Mouse (Mus musculus) heart, embryonic 11.5 days (tissue): ENCODE results near the gene Nop9. TPM values are rescaled to one million over a fixed set of nuclear protein-coding genes. Genes with fewer than 3 reads are reported as not detected.
"Not testable (repeated sequence)": the region's sequence is repeated elsewhere in the genome, so short reads cannot be mapped to it uniquely, and the experiment has no call there.

Experiments used
- ATAC-seq: fragments of 200-750 bp; cut with Nextera tagmentation; replicated peaks from 2 replicates; pipeline ENCODE4 v1.8.0; 2017; ENCODE audit warnings: moderate library complexity; ENCODE audit not compliant: insufficient number of reproducible peaks, low FRiP score, low TSS enrichment
- H3K27ac ChIP-seq: fragments of 300-500 bp; sonication (generic); 2 replicates; pipeline ENCODE4 v1.5.1; 2014; ENCODE audit warnings: mild to moderate bottlenecking, low read depth, low read length
- H3K27me3 ChIP-seq: fragments of 300-500 bp; sonication (generic); 2 replicates; pipeline ENCODE4 v1.6.1; 2014; ENCODE audit warnings: mild to moderate bottlenecking, low read length, mixed read lengths; ENCODE audit not compliant: control insufficient read depth, insufficient read depth
- H3K36me3 ChIP-seq: fragments of 300-500 bp; sonication (generic); 2 replicates; pipeline ENCODE4 v1.6.1; 2014; ENCODE audit warnings: mild to moderate bottlenecking, low read length, moderate library complexity, mixed read lengths; ENCODE audit not compliant: control insufficient read depth, insufficient read depth
- H3K4me1 ChIP-seq: fragments of 300-500 bp; sonication (generic); 2 replicates; pipeline ENCODE4 v1.6.1; 2014; ENCODE audit warnings: low read length; ENCODE audit not compliant: control insufficient read depth, insufficient read depth
- H3K4me2 ChIP-seq: fragments of 300-500 bp; sonication (generic); 2 replicates; pipeline ENCODE4 v1.6.1; 2014; ENCODE audit warnings: mild to moderate bottlenecking, moderate library complexity
- H3K4me3 ChIP-seq: fragments of 300-500 bp; sonication (generic); 2 replicates; pipeline ENCODE4 v1.5.1; 2014; ENCODE audit warnings: low read depth, low read length
- H3K9ac ChIP-seq: fragments of 300-500 bp; sonication (generic); 2 replicates; pipeline ENCODE4 v1.6.1; 2014; ENCODE audit warnings: mild to moderate bottlenecking, low read depth, low read length, moderate library complexity
- H3K9me3 ChIP-seq: fragments of 300-500 bp; sonication (generic); replicated peaks from 2 replicates; pipeline ENCODE4 v1.6.1; 2016; ENCODE audit warnings: low read length; ENCODE audit not compliant: control insufficient read depth
- WGBS: fragments of 180-500 bp; shearing (Covaris S2); extraction: QIAGEN DNeasy Blood & Tissue Kit; methylation state at CpG from one replicate; pipeline ENCODE4 v1.1.7; 2014; ENCODE audit not compliant: insufficient replicate concordance; 5-methylcytosine and 5-hydroxymethylcytosine counted together
- polyA plus RNA-seq: library from polyadenylated mRNA; unstranded; fragments of >200 nt; fragmentation: Nextera tagmentation; extraction: Ambion mirVana; gene quantifications from 2 replicates; pipeline ENCODE4 v1.2.1, GENCODE M21; 2014

Nop9 gene
- polyA plus RNA-seq, 1 experiment from 2014 or later, result 25.1 TPM

GRCm38 (mm10) chr14:55757566-55757965, 12.1 kb downstream of the Nop9 start:
- H3K4me3 ChIP-seq, result no peak overlapping the region
- WGBS, result 33% methylated on average over 6 of the region's 6 CpGs
- H3K4me2 ChIP-seq, result peak overlapping the region; percentile 48

GRCm38 (mm10) chr14:55758363-55758784, 12.9 kb downstream of the Nop9 start, which contains the start of gene Cideb:
Gene Cideb, minus strand, starts transcription at chr14:55758458.
- no peak for ATAC-seq
- WGBS, result 13% methylated on average over 8 of the region's 8 CpGs
- Histone ChIP-seq H3K4me1 (peaks cover 12% of the 10 kb centered on the region), H3K4me3 (no peak within 1 kb of the TSS), H3K27me3 (peaks cover 13% of the 10 kb centered on the region), H3K36me3 (peaks cover 16% of the 10 kb centered on the region), H3K9ac (no peak within 1 kb of the TSS), H3K4me2 (peak within 1 kb of the TSS; percentile 48), H3K9me3 (no peaks in the 10 kb centered on the region), H3K27ac (0 out of 2 replicates have a peak within 1 kb of the TSS, but pooled peaks have one; percentile 29)

More at GRCm38 (mm10) chr14:55757566-55757965, 12.1 kb downstream of the Nop9 start:
- 0 out of 2 replicates have a peak overlapping the region, but pooled peaks have one; percentile 29 for H3K27ac ChIP-seq
- peaks cover 13% of the 10 kb centered on the region for H3K27me3 ChIP-seq
- no peak overlapping the region for H3K9ac ChIP-seq
- H3K4me1 ChIP-seq, result peaks cover 7% of the 10 kb centered on the region
- no peaks in the 10 kb centered on the region for H3K9me3 ChIP-seq
- peaks cover 24% of the 10 kb centered on the region for H3K36me3 ChIP-seq
- no peak for ATAC-seq

GRCm38 (mm10) chr14:55760156-55760555, 14.7 kb downstream of the Nop9 start:
- ATAC-seq, H3K4me3 ChIP-seq, H3K9ac ChIP-seq, H3K9me3 ChIP-seq, H3K27ac ChIP-seq, H3K36me3 ChIP-seq: not testable (repeated sequence)
- WGBS, result 0% methylated on average over 6 of the region's 6 CpGs
- peaks cover 19% of the 10 kb centered on the region for H3K27me3 ChIP-seq
- H3K4me2 ChIP-seq, result peak overlapping the region; percentile 56
- H3K4me1 ChIP-seq, result peaks cover 17% of the 10 kb centered on the region

- peak within 1 kb of the TSS; percentile 74 for H3K9ac ChIP-seq
- H3K9me3 ChIP-seq, result no peaks in the 10 kb centered on the region
- no peak within 1 kb of the TSS for H3K27ac ChIP-seq
- no peak for ATAC-seq
- H3K4me1 ChIP-seq, result peaks cover 17% of the 10 kb centered on the region
- 64% methylated on average over 6 of the region's 6 CpGs for WGBS
- H3K4me3 ChIP-seq, result peak within 1 kb of the TSS; percentile 50
- peaks cover 20% of the 10 kb centered on the region for H3K27me3 ChIP-seq
- no peaks in the 10 kb centered on the region for H3K36me3 ChIP-seq
- H3K4me2 ChIP-seq, result peak within 1 kb of the TSS; percentile 97
Measured at GRCm38 (mm10) chr14:55761163-55761562, 15.7 kb downstream of the Nop9 start, which contains the start of gene Ltb4r2. Gene Ltb4r2, plus strand, starts transcription at chr14:55761428.

GRCm38 (mm10) chr14:55762001-55762821, 16.7 kb downstream of the Nop9 start:
- peaks cover 17% of the 10 kb centered on the region for H3K4me1 ChIP-seq
- H3K4me3 ChIP-seq, result peak overlapping the region; percentile 50
- H3K27ac ChIP-seq, result no peak overlapping the region
- no peaks in the 10 kb centered on the region for H3K9me3 ChIP-seq
- H3K27me3 ChIP-seq, result peaks cover 24% of the 10 kb centered on the region
- H3K9ac ChIP-seq, result peak overlapping the region; percentile 74
- H3K4me2 ChIP-seq, result peak overlapping the region; percentile 97
- ATAC-seq, result peak; percentile 55
- no peaks in the 10 kb centered on the region for H3K36me3 ChIP-seq
- under 1% methylated on average over 76 of the region's 77 CpGs for WGBS

- Histone ChIP-seq H3K27ac (0 out of 2 replicates have a peak overlapping the region, but pooled peaks have one; percentile 50), H3K4me1 (peaks cover 14% of the 10 kb centered on the region), H3K4me3 (no peak overlapping the region), H3K9ac (no peak overlapping the region), H3K27me3 (peaks cover 26% of the 10 kb centered on the region), H3K36me3 (no peaks in the 10 kb centered on the region), H3K9me3 (no peaks in the 10 kb centered on the region), H3K4me2 (peak overlapping the region; percentile 97)
- ATAC-seq, result no peak
- 27% methylated on average over 7 of the region's 7 CpGs for WGBS
Measured at GRCm38 (mm10) chr14:55763166-55763565, 17.7 kb downstream of the Nop9 start.

- ATAC-seq, result no peak
- Histone ChIP-seq H3K27me3 (peaks cover 38% of the 10 kb centered on the region), H3K36me3 (no peaks in the 10 kb centered on the region), H3K4me2 (no peak within 1 kb of the TSS), H3K9me3 (no peaks in the 10 kb centered on the region), H3K4me1 (peaks cover 11% of the 10 kb centered on the region), H3K4me3 (no peak within 1 kb of the TSS), H3K9ac (no peak within 1 kb of the TSS), H3K27ac (no peak within 1 kb of the TSS)
- WGBS, result 72% methylated on average over 4 of the region's 4 CpGs
Measured at GRCm38 (mm10) chr14:55765696-55766095, 20.2 kb downstream of the Nop9 start, which contains the start of gene Ltb4r1. Gene Ltb4r1, plus strand, starts transcription at chr14:55765962.

GRCm38 (mm10) chr14:55767519-55768414, 22.3 kb downstream of the Nop9 start:
- no peaks in the 10 kb centered on the region for H3K36me3 ChIP-seq
- no peaks in the 10 kb centered on the region for H3K9me3 ChIP-seq
- H3K9ac ChIP-seq, result peak overlapping the region; percentile 61; the same call in 1 of the 2 replicates
- peaks cover 11% of the 10 kb centered on the region for H3K4me1 ChIP-seq
- H3K27ac ChIP-seq, result no peak overlapping the region
- H3K27me3 ChIP-seq, result peaks cover 29% of the 10 kb centered on the region
- ATAC-seq, result peak; percentile 36; the same call in 1 of the 2 replicates
- peak overlapping the region; percentile 27 for H3K4me3 ChIP-seq
- 11% methylated on average over 52 of the region's 52 CpGs for WGBS
- peak overlapping the region; percentile 60 for H3K4me2 ChIP-seq
